Mouse (Mus musculus) lung, postnatal 0 days (tissue): Measurements from ENCODE around the gene St6gal1. TPM values are rescaled to one million over a fixed set of nuclear protein-coding genes. Genes with fewer than 3 reads are reported as not detected.
"Not testable (repeated sequence)": the region's sequence is repeated elsewhere in the genome, so short reads cannot be mapped to it uniquely, and the experiment has no call there.

ENCODE experiments used
- ATAC-seq: fragments of 200-750 bp; cut with Nextera tagmentation; 2 replicates; pipeline ENCODE4 v1.8.0; 2017; ENCODE audit warnings: moderate library complexity
- DNase-seq: peaks from one replicate; pipeline ENCODE4 v3.0.0-alpha.2; 2016; ENCODE audit warnings: low spot score
- H3K27ac ChIP-seq: fragments of 300-500 bp; sonication (generic); 2 replicates; pipeline ENCODE4 v1.5.1; 2014; ENCODE audit warnings: antibody characterized with exemption, mild to moderate bottlenecking, low read length, mixed read lengths
- H3K27me3 ChIP-seq: fragments of 300-500 bp; sonication (generic); replicated peaks from 2 replicates; pipeline ENCODE4 v1.6.1; 2014; ENCODE audit warnings: low read length, mixed read lengths; ENCODE audit not compliant: insufficient read depth
- H3K36me3 ChIP-seq: fragments of 300-500 bp; sonication (generic); 2 replicates; pipeline ENCODE4 v1.6.1; 2014; ENCODE audit warnings: low read length, mixed read lengths; ENCODE audit not compliant: insufficient read depth
- H3K4me1 ChIP-seq: fragments of 300-500 bp; sonication (generic); 2 replicates; pipeline ENCODE4 v1.6.1; 2014; ENCODE audit warnings: antibody characterized with exemption, low read depth, low read length, mixed read lengths; ENCODE audit not compliant: insufficient read depth
- H3K4me2 ChIP-seq: fragments of 300-500 bp; sonication (generic); replicated peaks from 2 replicates; pipeline ENCODE4 v1.6.1; 2014; ENCODE audit warnings: low read depth, mild to moderate bottlenecking, low read length, moderate library complexity, mixed read lengths
- H3K4me3 ChIP-seq: fragments of 300-500 bp; sonication (generic); 2 replicates; pipeline ENCODE4 v1.5.1; 2014; ENCODE audit warnings: low read depth, low read length
- H3K9ac ChIP-seq: fragments of 300-500 bp; sonication (generic); replicated peaks from 2 replicates; pipeline ENCODE4 v1.6.1; 2014; ENCODE audit warnings: low read depth, mild to moderate bottlenecking
- H3K9me3 ChIP-seq: fragments of 300-500 bp; sonication (generic); 2 replicates; pipeline ENCODE4 v1.6.1; 2016; ENCODE audit warnings: low read length, mixed read lengths
- CTCF ChIP-seq: IDR thresholded peaks from 2 replicates; pipeline ENCODE4 v1.5.1; 2016; ENCODE audit warnings: antibody characterized with exemption, mild to moderate bottlenecking
- EP300 ChIP-seq: IDR thresholded peaks from 2 replicates; pipeline ENCODE4 v1.6.1; 2016; ENCODE audit warnings: antibody characterized with exemption, mild to moderate bottlenecking, control low read depth
- WGBS: fragments of 180-500 bp; shearing (Covaris S2); extraction: QIAGEN DNeasy Blood & Tissue Kit; methylation state at CpG from one replicate; pipeline ENCODE4 v1.1.7; 2014; 5-methylcytosine and 5-hydroxymethylcytosine counted together
- polyA plus RNA-seq: library from polyadenylated mRNA; unstranded; fragments of >200 nt; fragmentation: Nextera tagmentation; extraction: Ambion mirVana; gene quantifications from 2 replicates; pipeline ENCODE4 v1.2.1, GENCODE M21; 2015

The St6gal1 gene
- polyA plus RNA-seq = 42.2 and 46.4 TPM in 2 replicates

GRCm38 (mm10) chr16:23224671-23225068, at the start of gene St6gal1:
Gene St6gal1, plus strand, starts transcription at chr16:23224740.
- Histone ChIP-seq H3K36me3 (no peaks in the 10 kb centered on the region), H3K27me3 (no peaks in the 10 kb centered on the region), H3K9ac (peak within 1 kb of the TSS; percentile 75), H3K4me2 (peak within 1 kb of the TSS; percentile 94), H3K4me1 (peaks cover 8% of the 10 kb centered on the region), H3K27ac (peak within 1 kb of the TSS; percentile 94), H3K9me3 (no peaks in the 10 kb centered on the region), H3K4me3 (peak within 1 kb of the TSS; percentile 84)
- TF ChIP-seq EP300 (no peak), CTCF (peak; percentile 79)
- 0% methylated on average over 20 of the region's 20 CpGs for WGBS
- DNase-seq = peak; percentile 87
- ATAC-seq = peak; percentile 72

DNA sequence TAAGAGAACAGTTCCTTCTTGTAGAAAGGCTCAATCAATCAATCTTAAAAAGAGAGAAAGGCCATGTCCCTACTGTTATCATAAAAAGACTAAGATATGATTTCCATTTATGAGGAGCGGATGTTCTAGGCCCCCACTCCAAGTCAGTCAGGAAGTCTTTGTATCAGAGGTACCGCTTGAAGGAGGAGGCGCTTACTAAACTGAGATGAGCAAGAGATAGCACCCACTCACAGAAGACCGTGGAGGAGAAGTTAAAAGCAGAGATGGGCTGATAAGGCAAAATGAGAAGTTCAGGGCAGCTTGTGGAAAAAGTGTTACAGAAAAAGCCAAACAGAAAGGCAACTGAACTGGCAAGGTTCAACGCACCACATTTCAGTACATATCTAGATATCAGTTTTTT, 49.7 kb upstream of the St6gal1 start:
- no peaks in the 10 kb centered on the region for H3K36me3 ChIP-seq
- TF ChIP-seq CTCF = no peak
- no peak for TF ChIP-seq EP300
- 71% methylated on average over 5 of the region's 5 CpGs for WGBS
- H3K9me3 ChIP-seq = no peaks in the 10 kb centered on the region
- no peak overlapping the region for H3K4me3 ChIP-seq
- no peak overlapping the region for H3K9ac ChIP-seq
- H3K4me2 ChIP-seq = no peak overlapping the region
- no peak for DNase-seq
- no peaks in the 10 kb centered on the region for H3K27me3 ChIP-seq
- no peak for ATAC-seq
- H3K4me1 ChIP-seq = no peaks in the 10 kb centered on the region
- H3K27ac ChIP-seq = no peak overlapping the region

GRCm38 (mm10) chr16:23175956-23176355, 48.6 kb upstream of the St6gal1 start:
- Histone ChIP-seq H3K36me3 (no peaks in the 10 kb centered on the region), H3K4me1 (no peaks in the 10 kb centered on the region), H3K9ac (no peak overlapping the region), H3K27ac (no peak overlapping the region), H3K4me3 (no peak overlapping the region), H3K4me2 (no peak overlapping the region), H3K27me3 (no peaks in the 10 kb centered on the region), H3K9me3 (no peaks in the 10 kb centered on the region)
- DNase-seq = no peak
- 0 out of 2 replicates have a peak, but pooled peaks have one; percentile 12 for ATAC-seq
- TF ChIP-seq CTCF (no peak), EP300 (peak; percentile 63)
- 20% methylated on average over 3 of the region's 3 CpGs for WGBS

- H3K9me3 ChIP-seq = no peaks in the 10 kb centered on the region
- WGBS = 93% methylated on average over 2 of the region's 2 CpGs
- H3K9ac ChIP-seq = no peak overlapping the region
- H3K27me3 ChIP-seq = no peaks in the 10 kb centered on the region
- H3K36me3 ChIP-seq = no peaks in the 10 kb centered on the region
- no peak overlapping the region for H3K27ac ChIP-seq
- H3K4me3 ChIP-seq = no peak overlapping the region
- H3K4me2 ChIP-seq = no peak overlapping the region
- TF ChIP-seq EP300 = no peak
- no peak for TF ChIP-seq CTCF
- ATAC-seq = no peak
- no peaks in the 10 kb centered on the region for H3K4me1 ChIP-seq
- DNase-seq = no peak
Observed at GRCm38 (mm10) chr16:23177856-23178255, 46.7 kb upstream of the St6gal1 start.

- Histone ChIP-seq H3K4me1 (no peaks in the 10 kb centered on the region), H3K9me3 (no peaks in the 10 kb centered on the region), H3K27me3 (no peaks in the 10 kb centered on the region), H3K36me3 (no peaks in the 10 kb centered on the region), H3K9ac (no peak overlapping the region), H3K4me3 (no peak overlapping the region), H3K4me2 (no peak overlapping the region), H3K27ac (no peak overlapping the region)
- DNase-seq (no peak), ATAC-seq (no peak)
- TF ChIP-seq CTCF (no peak), EP300 (no peak)
- WGBS = 86% methylated on average over 5 of the region's 5 CpGs
Observed at GRCm38 (mm10) chr16:23178796-23179195, 45.7 kb upstream of the St6gal1 start.

DNA sequence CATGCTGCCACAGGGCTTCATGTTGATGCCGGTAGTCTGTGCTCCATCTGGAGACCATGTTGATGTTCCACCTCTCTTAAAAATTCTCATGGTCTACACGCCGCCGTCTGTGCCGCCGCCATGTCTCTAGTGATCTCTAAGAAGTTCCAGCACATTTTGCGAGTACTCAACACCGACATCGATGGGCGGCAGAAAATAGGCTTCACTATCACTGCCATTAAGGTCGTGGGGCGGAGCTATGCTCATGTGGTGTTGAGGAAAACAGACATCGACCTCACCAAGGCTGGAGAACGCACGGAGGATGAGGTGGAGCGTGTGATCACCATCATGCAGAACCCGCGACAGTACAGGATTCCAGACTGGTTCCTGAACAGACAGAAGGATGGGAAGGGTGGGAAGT, 45.1 kb upstream of the St6gal1 start:
- not testable (repeated sequence) for H3K36me3 ChIP-seq, DNase-seq
- 91% methylated on average over 18 of the region's 18 CpGs for WGBS

DNA sequence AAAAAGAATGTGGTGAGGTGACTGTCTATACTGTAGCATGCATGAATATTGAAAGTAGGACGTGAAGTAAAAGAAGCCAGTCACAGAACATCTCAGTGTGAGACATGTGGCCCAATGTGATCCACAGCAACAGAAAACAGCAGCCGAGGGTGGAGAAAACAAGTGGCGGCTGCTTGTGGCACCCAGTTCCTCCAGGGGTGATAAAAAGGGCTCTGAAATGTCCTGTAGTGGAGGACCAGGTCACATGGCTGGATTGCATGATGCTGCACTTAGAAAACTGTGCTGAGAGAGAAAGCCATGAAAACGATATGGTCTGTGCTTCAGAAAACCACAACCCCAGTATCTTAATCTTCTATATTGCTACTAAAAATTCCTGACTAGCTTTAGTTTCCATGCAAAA, 43.5 kb upstream of the St6gal1 start:
- H3K4me3 ChIP-seq = no peak overlapping the region
- no peak overlapping the region for H3K9ac ChIP-seq
- H3K27me3 ChIP-seq = no peaks in the 10 kb centered on the region
- no peak for ATAC-seq
- no peak for DNase-seq
- H3K9me3 ChIP-seq = no peaks in the 10 kb centered on the region
- no peak overlapping the region for H3K4me2 ChIP-seq
- no peaks in the 10 kb centered on the region for H3K36me3 ChIP-seq
- 60% methylated on average over 4 of the region's 4 CpGs for WGBS
- no peak overlapping the region for H3K27ac ChIP-seq
- H3K4me1 ChIP-seq = no peaks in the 10 kb centered on the region
- TF ChIP-seq EP300 = no peak
- TF ChIP-seq CTCF = no peak

More for the DNA sequence above, 45.1 kb upstream of the St6gal1 start:
- not testable (repeated sequence) for ATAC-seq, H3K4me1 ChIP-seq, H3K4me3 ChIP-seq, H3K27me3 ChIP-seq, H3K4me2 ChIP-seq, H3K9me3 ChIP-seq, H3K9ac ChIP-seq, H3K27ac ChIP-seq
